Mouse (Mus musculus) CD4-positive, CD25-positive, alpha-beta regulatory T cell, adult 2 months (primary cell): ENCODE results near the gene Oma1.
A peak's percentile ranks its signal among the peaks of the same experiment; 100 is the strongest.

Source experiments
- DNase-seq: peaks from one replicate; pipeline ENCODE4 v3.0.0-alpha.2; 2012; ENCODE audit warnings: low read depth, low spot score

Gene Oma1

DNA sequence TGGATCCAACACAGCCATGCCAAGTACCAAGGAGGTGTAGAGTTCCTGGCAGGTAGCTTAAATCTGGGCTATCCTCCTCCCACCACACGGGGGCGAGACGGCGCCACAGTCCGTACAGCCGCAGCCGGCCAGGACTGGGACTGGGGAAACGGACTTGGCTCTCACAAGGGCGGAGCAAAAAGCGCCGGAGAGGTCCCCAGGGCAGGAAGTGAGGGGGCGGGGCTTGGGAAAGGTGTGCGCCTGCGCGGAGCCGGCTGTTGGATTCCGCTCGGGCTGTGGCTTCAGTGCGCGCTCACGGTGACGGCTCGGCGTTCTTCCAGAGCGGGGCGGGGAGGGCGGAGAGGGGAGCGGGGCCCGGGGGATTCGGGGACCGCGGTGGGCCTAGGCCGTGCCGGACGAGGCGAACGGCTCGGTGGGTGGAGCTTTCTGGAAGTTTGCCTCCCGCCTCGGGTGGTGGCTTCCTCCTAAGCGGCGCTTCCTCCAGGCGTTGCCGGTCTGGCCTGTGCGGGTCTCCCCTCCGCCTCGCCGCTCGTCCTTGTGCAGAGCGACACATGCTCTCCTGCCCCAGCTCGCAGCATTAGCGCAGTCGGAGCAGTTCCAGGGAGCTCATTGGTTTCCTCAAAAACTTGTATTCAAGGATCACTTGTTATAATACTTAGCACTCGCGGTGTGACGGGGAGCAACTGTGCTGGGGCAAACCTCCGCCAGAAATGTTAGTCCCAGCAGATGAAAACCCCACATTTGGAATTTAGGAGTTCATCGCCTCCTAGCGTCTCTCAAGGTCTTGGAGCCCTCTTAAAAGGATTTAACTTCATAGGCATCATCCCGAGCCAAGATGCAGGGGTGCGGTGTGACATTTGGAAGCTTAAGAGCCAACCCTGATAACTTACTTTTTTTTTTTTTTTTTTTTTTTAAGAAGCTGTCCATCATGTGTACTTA, at the start of gene Oma1:
Gene Oma1, plus strand, starts transcription at position 226 of the 939 bp plus-strand sequence.
- DNase-seq: peak; percentile 97

DNA sequence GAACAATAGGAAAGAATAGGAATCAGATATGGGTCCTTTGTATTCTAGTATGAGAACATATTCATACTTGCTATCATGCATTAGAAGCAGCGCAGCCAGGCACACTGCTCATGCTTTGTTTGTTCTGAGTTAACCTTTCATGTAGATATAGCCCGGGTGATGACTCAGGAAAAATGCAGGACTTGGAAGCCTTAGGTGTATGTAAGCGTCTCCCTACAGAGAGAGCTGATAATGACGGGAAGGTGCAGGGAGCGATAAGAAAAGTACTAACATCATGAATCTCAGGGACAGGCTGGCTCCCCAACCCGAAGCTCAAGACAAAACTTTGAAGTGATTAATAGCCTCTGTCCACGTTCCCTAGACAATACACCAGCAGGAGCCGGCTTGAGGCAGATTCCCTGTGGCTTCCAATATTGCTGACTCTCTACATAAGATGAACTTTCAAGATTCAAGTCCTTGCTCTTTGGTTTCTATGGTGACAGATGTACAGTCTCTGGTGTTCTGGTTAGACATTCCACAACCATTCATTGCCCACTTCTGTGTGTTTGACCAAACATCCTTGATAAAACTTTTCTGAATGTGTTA, 49.7 kb upstream of the Oma1 start:
- no peak for DNase-seq

DNA sequence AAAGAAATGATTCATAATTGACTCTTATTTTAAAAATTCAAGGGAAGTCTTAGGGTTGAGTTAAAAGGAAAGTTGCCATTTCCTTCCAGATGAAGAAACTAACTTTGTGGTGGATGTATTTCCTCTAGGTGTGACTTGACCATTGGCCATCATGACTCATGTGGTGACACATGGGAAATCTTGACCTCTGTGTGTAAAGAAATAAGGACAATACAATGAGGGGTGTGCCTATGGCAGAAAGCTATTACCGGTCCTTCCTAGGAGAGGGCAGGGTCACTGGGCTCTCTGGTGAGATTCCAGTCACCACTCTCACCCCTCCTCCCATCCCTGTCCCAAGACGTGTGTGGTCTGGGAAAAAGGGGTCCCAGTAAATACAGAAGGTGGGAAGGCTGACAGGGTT, 48.4 kb upstream of the Oma1 start:
- no peak for DNase-seq

- DNase-seq: peak; percentile 14
Measured at GRCm38 (mm10) chr4:103269336-103269735, 44.3 kb upstream of the Oma1 start.

DNA sequence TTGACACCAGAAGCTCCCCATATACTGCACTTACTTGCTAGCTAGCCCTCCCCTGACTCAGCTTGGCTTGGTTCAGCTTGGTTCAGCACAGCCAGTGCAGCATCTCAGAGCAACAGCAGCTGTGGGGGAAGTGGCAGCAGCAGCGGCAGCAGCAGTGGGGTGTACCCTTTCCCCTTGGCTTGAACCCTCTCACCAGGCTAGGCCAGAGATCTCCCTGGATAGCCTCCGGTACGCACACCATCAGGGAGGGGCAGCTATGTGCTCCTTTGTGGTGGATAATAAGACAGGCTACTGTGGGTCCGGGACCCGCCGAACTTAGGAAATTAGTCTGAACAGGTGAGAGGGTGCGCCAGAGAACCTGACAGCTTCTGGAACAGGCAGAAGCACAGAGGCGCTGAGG, 40.6 kb upstream of the Oma1 start:
- no peak for DNase-seq

GRCm38 (mm10) chr4:103288342-103288741, 25.3 kb upstream of the Oma1 start:
- DNase-seq: no peak

DNA sequence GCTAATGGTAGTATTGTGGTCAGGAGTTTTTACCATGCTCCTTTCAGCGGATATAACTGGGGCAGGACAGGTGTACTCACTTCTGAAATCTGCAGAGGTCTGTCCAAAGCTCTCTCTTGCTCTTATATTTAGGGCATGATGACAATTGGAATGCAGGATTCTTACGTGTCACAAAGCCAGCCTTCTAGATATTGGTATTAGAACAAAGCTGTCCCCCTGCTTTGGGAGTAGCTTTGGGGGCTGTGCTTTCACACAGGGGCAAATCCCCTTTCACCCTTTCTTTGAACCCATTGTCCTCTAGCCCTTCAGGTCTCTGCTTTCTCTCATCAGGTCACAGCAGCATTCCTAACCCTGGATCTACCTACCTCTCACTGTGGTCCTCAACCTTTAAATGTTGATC, 22.8 kb upstream of the Oma1 start, which contains the start of gene 4921539E11Rik:
Gene 4921539E11Rik, minus strand, starts transcription at position 101 of the 400 bp plus-strand sequence.
- DNase-seq: no peak

DNA sequence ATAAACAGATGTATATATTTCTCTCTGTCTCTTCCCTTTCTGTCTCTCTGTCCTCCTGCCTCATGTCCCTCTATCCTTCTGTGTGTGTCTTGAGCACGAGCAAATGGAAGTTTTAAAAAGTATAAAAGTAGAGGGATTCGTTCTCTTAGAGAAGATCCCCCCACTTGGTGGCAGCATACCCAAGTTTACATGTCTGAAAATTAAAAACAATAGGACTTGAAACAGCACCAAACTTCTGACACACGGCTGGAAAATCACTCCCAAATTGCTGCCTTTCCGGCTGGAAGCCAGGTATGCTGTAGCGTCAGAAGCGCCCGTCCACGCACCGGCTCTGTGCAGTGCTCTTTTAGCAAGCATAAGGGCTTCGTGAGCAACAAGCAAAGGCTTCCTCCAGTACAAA, 14.3 kb upstream of the Oma1 start:
- peak; percentile 7 for DNase-seq

- no peak for DNase-seq
Measured at GRCm38 (mm10) chr4:103303851-103304250, 9.8 kb upstream of the Oma1 start.

- peak; percentile 3 for DNase-seq
Measured at GRCm38 (mm10) chr4:103314526-103314910, 906 bp downstream of the Oma1 start.

DNA sequence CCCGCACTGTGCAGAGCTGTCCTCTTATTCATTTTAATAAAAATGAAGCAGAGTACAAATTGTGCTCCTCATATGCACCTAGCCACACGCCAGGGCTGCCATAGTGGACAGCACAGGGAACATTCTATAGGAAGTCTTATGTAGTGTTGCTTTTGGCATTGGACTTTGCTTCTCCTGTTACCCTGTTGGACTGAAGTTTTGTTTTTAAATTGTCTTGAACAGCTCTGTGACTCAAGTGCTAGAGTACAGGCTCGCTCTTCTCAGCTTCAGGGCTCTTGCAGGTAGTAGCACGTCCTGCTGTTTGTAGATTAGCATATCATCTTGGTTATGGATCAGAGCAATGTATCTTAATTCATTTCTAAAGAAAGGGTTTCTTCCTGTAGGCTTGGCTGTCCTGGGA, 2.2 kb downstream of the Oma1 start:
- DNase-seq: no peak

GRCm38 (mm10) chr4:103321461-103321860, 7.8 kb downstream of the Oma1 start:
- no peak for DNase-seq

GRCm38 (mm10) chr4:103324688-103325451, 11.3 kb downstream of the Oma1 start:
- DNase-seq: no peak

- DNase-seq: peak; percentile 44
Measured at GRCm38 (mm10) chr4:103326994-103327393, 13.4 kb downstream of the Oma1 start.

GRCm38 (mm10) chr4:103329348-103329747, 15.7 kb downstream of the Oma1 start:
- no peak for DNase-seq

DNA sequence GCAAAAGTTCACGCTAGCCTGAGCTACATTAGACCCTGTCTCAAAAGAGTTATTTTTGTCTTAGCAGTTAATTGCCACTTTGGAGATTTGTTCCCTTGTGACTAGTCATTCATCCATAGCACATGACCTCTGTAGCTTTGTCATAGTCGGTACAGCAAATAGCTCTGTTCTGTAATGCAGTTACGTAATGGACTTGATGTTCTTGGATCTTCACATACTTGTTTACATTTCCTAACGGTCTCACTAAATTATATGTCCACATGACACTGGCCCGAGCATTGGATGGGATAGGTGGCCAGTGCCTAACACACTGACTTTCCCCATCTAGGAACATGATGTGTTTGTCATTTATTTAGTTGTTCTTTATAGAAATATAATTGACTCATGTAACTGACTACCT, 21.5 kb downstream of the Oma1 start:
- no peak for DNase-seq

DNA sequence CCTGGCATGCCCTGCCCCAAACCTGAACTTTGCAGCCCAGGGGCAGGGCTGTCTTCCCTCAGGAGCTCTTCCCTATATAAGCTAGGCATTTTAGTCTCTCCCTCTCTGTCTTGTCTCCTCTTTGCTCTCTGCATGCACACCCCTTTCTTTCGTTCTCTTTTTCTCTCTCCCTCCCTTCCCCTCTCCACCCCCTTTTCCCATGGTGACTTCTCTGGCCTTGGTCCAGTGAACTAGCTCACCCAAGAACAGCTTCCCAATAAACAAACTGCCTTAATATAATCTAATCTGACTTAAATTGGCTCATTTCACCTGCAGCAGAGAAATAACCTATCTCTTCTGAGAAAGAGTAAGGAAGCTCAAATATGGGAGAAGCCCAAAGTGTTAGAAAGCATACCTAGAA, 27.1 kb downstream of the Oma1 start:
- no peak for DNase-seq

DNA sequence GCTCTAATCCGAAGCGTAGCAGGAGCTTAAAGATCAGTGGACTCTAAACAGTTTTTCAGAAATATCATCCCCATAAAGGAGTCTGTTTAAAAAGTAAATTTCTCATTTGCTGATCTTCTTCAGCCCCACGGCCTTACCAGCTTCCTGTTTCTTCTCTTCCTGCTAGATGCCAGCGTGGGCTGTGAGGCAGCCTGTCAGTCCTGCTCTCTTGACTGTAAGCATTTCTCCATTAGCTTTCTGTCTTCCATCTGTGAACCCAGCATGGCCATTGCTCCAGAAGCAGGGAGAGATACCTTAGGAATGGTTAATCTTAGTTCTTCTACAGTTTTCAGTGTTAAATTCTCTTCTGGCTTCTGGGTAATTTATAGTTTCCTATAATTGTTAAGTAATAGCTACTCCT, 28.0 kb downstream of the Oma1 start:
- DNase-seq: peak; percentile 32

GRCm38 (mm10) chr4:103346058-103346457, 32.4 kb downstream of the Oma1 start:
- peak; percentile 67 for DNase-seq

DNA sequence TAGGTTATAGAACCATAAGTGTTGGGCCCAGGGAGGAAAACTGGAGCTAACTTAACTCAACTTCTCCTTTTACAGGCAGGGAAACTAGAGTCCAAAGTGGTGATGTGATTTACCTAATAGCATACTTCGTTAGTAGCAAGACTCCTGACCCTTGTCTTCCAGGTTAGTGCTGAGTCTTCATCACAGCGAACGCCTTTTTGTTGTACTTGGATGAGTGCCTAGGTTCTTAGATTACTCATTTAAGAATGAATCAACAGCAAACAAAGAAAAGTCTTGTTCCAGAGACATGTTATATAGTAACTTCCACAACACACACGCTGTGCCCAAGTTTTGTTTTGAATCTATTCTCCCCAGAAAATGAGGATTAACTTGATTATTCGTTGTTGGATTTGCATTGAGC, 33.2 kb downstream of the Oma1 start:
- no peak for DNase-seq

GRCm38 (mm10) chr4:103349219-103349618, 35.6 kb downstream of the Oma1 start:
- peak; percentile 15 for DNase-seq

DNA sequence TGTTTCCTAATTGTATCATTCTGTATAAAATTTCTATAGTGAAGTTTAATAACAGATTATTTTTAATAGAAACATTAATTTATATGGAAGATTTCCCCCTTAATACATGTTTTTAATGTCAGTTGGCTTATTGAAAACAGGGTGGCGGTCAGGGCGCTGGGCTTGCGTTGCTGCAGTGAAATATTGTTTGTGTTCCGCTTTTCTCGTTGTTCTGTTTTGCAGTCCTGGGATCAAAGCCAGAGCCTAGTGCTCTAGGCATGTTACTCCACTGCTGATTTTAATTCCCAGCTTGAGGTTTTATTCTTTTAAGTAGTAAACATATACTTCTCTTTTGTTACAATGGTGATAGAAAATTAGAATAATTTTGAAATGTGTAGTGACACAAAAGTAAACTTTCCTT, 39.3 kb downstream of the Oma1 start:
- DNase-seq: no peak
